Mouse (Mus musculus) bone marrow macrophage, adult 2 months (primary cell): ENCODE results near the gene Rfx4.

Experiments used
- CTCF ChIP-seq: IDR thresholded peaks from 2 replicates; pipeline ENCODE4 v1.5.1; 2012; ENCODE audit warnings: low read depth, mild to moderate bottlenecking, low read length, moderate library complexity
- POLR2A ChIP-seq: IDR thresholded peaks from 2 replicates; pipeline ENCODE4 v1.6.1; 2012; ENCODE audit warnings: mild to moderate bottlenecking, low read depth, low read length, borderline replicate concordance

DNA sequence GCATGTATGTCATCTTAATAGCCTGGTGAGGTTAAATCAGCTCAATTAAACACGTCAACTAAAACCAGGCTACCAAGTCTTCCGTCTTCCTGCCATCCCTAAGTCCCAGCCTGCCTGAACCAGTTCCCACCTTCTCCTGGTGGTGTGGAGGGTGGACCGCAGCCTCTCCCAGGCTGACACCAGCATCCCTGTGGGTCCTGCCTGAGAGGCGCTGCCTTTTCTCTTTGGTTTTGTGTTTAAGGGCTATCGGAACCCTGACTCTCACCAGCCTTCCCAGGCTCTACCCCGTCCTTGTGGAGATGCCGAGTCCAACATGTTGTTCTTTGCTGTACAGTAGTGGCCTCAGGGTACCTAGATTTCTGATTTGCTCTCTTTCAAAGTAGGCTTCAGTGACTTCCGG, 44.4 kb upstream of the Rfx4 start:
- TF ChIP-seq POLR2A (no peak), CTCF (no peak)
